Mouse (Mus musculus): ENCODE data around the gene Gsta2. TPM values are rescaled to one million over a fixed set of nuclear protein-coding genes. Genes with fewer than 3 reads are reported as not detected.

Gene Gsta2
- total and polyA plus RNA-seq, 2 experiments from 2014 or later, result not detected

- Histone ChIP-seq H3K36me3 (ENCODE audit: insufficient read depth, low read length) (no peaks in the 10 kb centered on the region), H3K27me3 (ENCODE audit: insufficient read depth, low read length) (no peaks in the 10 kb centered on the region), H3K9ac (replicated peaks; ENCODE audit: low read length, poor library complexity, severe bottlenecking) (no peak overlapping the region), H3K4me2 (ENCODE audit: low read depth, low read length, poor library complexity, severe bottlenecking) (no peak overlapping the region), H3K9me3 (ENCODE audit: low read length) (no peaks in the 10 kb centered on the region), H3K27ac (ENCODE audit: low read depth, low read length) (no peak overlapping the region), H3K4me1 (ENCODE audit: insufficient read depth, low read length) (no peaks in the 10 kb centered on the region), H3K4me3 (ENCODE audit: low read depth, low read length) (no peak overlapping the region)
- DNase-seq (ENCODE audit: low spot score), result no peak
- TF ChIP-seq CTCF (IDR thresholded peaks at IDR 0.05), result no peak
- no peak for ATAC-seq (ENCODE audit: low FRiP score)
- 75% methylated on average over 6 of the region's 6 CpGs for WGBS
Observed at GRCm38 (mm10) chr9:78363374-78363773, 7.8 kb upstream of the Gsta2 start.

- Histone ChIP-seq H3K4me2 (ENCODE audit: low read depth, low read length, poor library complexity, severe bottlenecking) (no peak overlapping the region), H3K27me3 (ENCODE audit: insufficient read depth, low read length) (no peaks in the 10 kb centered on the region), H3K9me3 (ENCODE audit: low read length) (no peaks in the 10 kb centered on the region), H3K4me3 (ENCODE audit: low read depth, low read length) (no peak overlapping the region), H3K27ac (ENCODE audit: low read depth, low read length) (no peak overlapping the region), H3K9ac (replicated peaks; ENCODE audit: low read length, poor library complexity, severe bottlenecking) (no peak overlapping the region), H3K36me3 (ENCODE audit: insufficient read depth, low read length) (no peaks in the 10 kb centered on the region), H3K4me1 (ENCODE audit: insufficient read depth, low read length) (no peaks in the 10 kb centered on the region)
- no peak for ATAC-seq (ENCODE audit: low FRiP score)
- TF ChIP-seq CTCF (IDR thresholded peaks at IDR 0.05), result no peak
- no peak for DNase-seq (ENCODE audit: low spot score)
- 50% methylated on average over 2 of the region's 2 CpGs for WGBS
Observed at GRCm38 (mm10) chr9:78360484-78360872, 4.9 kb upstream of the Gsta2 start.

DNA sequence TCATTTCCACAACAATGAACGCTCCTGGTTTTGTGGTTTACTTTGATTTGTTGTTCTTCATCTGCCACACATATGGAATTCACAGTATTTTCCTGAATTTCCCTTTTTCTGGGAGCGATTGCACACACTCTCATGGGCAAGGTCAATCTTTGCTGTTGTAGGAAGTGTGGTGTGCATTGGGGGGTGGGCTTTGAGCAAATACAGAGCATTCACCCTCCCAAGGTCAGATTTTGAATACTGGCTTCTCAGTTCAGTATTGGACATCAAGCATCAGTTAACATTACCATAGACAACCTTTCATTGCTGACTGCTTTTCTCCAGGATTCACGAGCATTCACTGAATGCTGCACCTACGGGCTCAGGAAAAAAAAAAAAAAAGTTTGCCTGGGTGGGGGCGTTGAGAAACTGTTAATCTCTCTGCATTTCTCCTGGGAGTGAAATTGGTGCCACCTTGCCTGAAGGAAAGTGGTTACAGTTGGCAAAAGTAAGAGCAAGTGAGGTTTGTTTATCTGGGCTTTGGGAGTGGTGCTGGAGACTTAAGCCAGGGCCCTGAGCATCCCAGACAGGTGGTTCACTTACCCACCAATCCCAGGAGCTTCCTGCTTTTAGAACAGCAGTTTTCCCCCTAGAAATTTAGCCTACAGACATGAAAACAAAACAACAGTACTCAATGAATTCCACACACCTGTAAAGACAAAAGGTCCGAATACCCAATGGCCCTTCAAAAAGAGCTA lies 4.3 kb upstream of the Gsta2 start:
- Histone ChIP-seq H3K27ac (ENCODE audit: low read depth, low read length) (no peak overlapping the region), H3K9ac (replicated peaks; ENCODE audit: low read length, poor library complexity, severe bottlenecking) (no peak overlapping the region), H3K9me3 (ENCODE audit: low read length) (no peaks in the 10 kb centered on the region), H3K27me3 (ENCODE audit: insufficient read depth, low read length) (no peaks in the 10 kb centered on the region), H3K4me3 (ENCODE audit: low read depth, low read length) (no peak overlapping the region), H3K4me1 (ENCODE audit: insufficient read depth, low read length) (no peaks in the 10 kb centered on the region), H3K36me3 (ENCODE audit: insufficient read depth, low read length) (no peaks in the 10 kb centered on the region), H3K4me2 (ENCODE audit: low read depth, low read length, poor library complexity, severe bottlenecking) (no peak overlapping the region)
- DNase-seq (ENCODE audit: low spot score), result no peak
- ATAC-seq (ENCODE audit: low FRiP score), result no peak
- TF ChIP-seq CTCF (IDR thresholded peaks at IDR 0.05), result no peak
- WGBS, result 76% methylated on average over 6 of the region's 6 CpGs

- DNase-seq (ENCODE audit: low spot score) (peak; percentile 70), ATAC-seq (ENCODE audit: low FRiP score) (no peak)
- Histone ChIP-seq H3K9me3 (ENCODE audit: low read length) (no peaks in the 10 kb centered on the region), H3K4me3 (ENCODE audit: low read depth, low read length) (no peak overlapping the region), H3K27ac (ENCODE audit: low read depth, low read length) (no peak overlapping the region), H3K4me2 (ENCODE audit: low read depth, low read length, poor library complexity, severe bottlenecking) (no peak overlapping the region), H3K4me1 (ENCODE audit: insufficient read depth, low read length) (no peaks in the 10 kb centered on the region), H3K27me3 (ENCODE audit: insufficient read depth, low read length) (no peaks in the 10 kb centered on the region), H3K9ac (replicated peaks; ENCODE audit: low read length, poor library complexity, severe bottlenecking) (no peak overlapping the region), H3K36me3 (ENCODE audit: insufficient read depth, low read length) (no peaks in the 10 kb centered on the region)
- TF ChIP-seq CTCF (IDR thresholded peaks at IDR 0.05), result peak; percentile 66
- 17% methylated on average over 9 of the region's 9 CpGs for WGBS
Observed at GRCm38 (mm10) chr9:78358053-78358452, 2.5 kb upstream of the Gsta2 start.

DNA sequence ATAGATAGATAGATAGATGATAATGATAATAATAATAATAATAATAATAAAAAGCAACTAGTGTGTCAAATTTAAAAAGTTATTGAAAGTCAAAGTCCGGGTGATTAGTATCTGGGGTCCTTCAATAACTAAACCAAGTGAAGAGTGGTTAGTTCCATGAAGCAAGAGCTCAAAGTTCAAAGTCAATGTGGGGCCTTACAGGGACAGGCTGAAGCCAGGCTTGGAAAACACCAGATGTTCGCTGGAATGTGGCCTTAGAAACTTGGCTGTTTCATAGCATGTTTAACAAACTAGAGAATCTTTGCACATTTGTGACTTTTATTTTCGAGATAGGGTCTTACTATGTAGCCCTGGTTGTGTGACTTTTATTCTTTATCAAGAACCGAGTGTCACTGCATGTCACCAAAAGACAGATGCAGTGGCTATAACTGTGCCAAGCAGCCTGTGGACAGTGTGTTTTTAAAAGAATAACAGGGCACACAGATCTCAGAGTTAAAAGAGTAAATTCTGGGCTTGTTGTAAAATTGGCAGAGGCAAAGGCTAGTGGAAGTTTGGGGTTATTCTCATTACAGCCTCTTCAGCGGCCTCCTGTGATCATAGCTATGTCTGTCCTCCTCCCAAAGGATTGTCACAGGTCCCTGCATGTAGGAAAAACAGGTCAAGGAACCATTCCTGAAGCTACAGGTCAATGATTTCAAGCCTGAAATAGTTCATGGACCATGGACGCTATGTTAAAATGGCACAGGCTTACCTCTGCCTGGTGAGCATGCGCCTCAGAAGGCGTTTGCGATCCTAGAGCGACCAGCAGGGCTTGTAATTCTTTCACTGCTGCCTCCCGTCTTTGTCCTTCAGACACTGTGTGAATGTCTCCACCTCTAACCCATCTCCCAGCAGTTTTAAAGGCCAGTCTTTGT lies 666 bp downstream of the Gsta2 start:
- Histone ChIP-seq H3K4me3 (ENCODE audit: low read depth, low read length) (no peak overlapping the region), H3K36me3 (ENCODE audit: insufficient read depth, low read length) (no peaks in the 10 kb centered on the region), H3K9me3 (ENCODE audit: low read length) (no peaks in the 10 kb centered on the region), H3K4me2 (ENCODE audit: low read depth, low read length, poor library complexity, severe bottlenecking) (no peak overlapping the region), H3K27me3 (ENCODE audit: insufficient read depth, low read length) (no peaks in the 10 kb centered on the region), H3K27ac (ENCODE audit: low read depth, low read length) (no peak overlapping the region), H3K4me1 (ENCODE audit: insufficient read depth, low read length) (no peaks in the 10 kb centered on the region), H3K9ac (replicated peaks; ENCODE audit: low read length, poor library complexity, severe bottlenecking) (no peak overlapping the region)
- no peak for TF ChIP-seq CTCF (IDR thresholded peaks at IDR 0.05)
- DNase-seq (ENCODE audit: low spot score) (no peak), ATAC-seq (ENCODE audit: low FRiP score) (no peak)
- 79% methylated on average over 11 of the region's 11 CpGs for WGBS
